Mouse (Mus musculus) embryonic facial prominence, embryonic 11.5 days (tissue): ENCODE data around the gene Erich3. TPM values are rescaled to one million over a fixed set of nuclear protein-coding genes. Genes with fewer than 3 reads are reported as not detected.

Experiments used
- ATAC-seq: fragments of 200-750 bp; cut with Nextera tagmentation; replicated peaks from 2 replicates; pipeline ENCODE4 v1.8.0; 2017; ENCODE audit warnings: low read depth; ENCODE audit not compliant: insufficient number of reproducible peaks, low FRiP score, low TSS enrichment
- DNase-seq: peaks from one replicate; pipeline ENCODE4 v3.0.0-alpha.2; 2015; ENCODE audit warnings: low spot score
- H3K27ac ChIP-seq: fragments of 300-500 bp; sonication (generic); replicated peaks from 2 replicates; pipeline ENCODE4 v1.5.1; 2014; ENCODE audit warnings: mild to moderate bottlenecking, low read depth, low read length, control low read depth
- H3K27me3 ChIP-seq: fragments of 300-500 bp; sonication (generic); 2 replicates; pipeline ENCODE4 v1.6.1; 2014; ENCODE audit warnings: mild to moderate bottlenecking, low read length, moderate library complexity, mixed read lengths; ENCODE audit not compliant: control insufficient read depth, insufficient read depth
- H3K36me3 ChIP-seq: fragments of 300-500 bp; sonication (generic); replicated peaks from 2 replicates; pipeline ENCODE4 v1.6.1; 2014; ENCODE audit warnings: low read depth, mild to moderate bottlenecking, low read length, moderate library complexity, mixed read lengths; ENCODE audit not compliant: control insufficient read depth, insufficient read depth
- H3K4me1 ChIP-seq: fragments of 300-500 bp; sonication (generic); 2 replicates; pipeline ENCODE4 v1.6.1; 2014; ENCODE audit warnings: low read length, mixed read lengths; ENCODE audit not compliant: control insufficient read depth, insufficient read depth
- H3K4me2 ChIP-seq: fragments of 300-500 bp; sonication (generic); 2 replicates; pipeline ENCODE4 v1.6.1; 2014; ENCODE audit warnings: low read depth, mild to moderate bottlenecking, control low read depth, low read length, moderate library complexity
- H3K4me3 ChIP-seq: fragments of 300-500 bp; sonication (generic); 2 replicates; pipeline ENCODE4 v1.5.1; 2014; ENCODE audit warnings: low read depth, low read length, control low read depth
- H3K9ac ChIP-seq: fragments of 300-500 bp; sonication (generic); replicated peaks from 2 replicates; pipeline ENCODE4 v1.6.1; 2014; ENCODE audit warnings: mild to moderate bottlenecking, control low read depth, low read length
- H3K9me3 ChIP-seq: fragments of 300-500 bp; sonication (generic); replicated peaks from 2 replicates; pipeline ENCODE4 v1.6.1; 2016; ENCODE audit warnings: mild to moderate bottlenecking, low read length, inconsistent platforms, mixed read lengths; ENCODE audit not compliant: control insufficient read depth
- WGBS: fragments of 180-500 bp; shearing (Covaris S2); extraction: QIAGEN DNeasy Blood & Tissue Kit; methylation state at CpG from one replicate; pipeline ENCODE4 v1.1.7; 2014; 5-methylcytosine and 5-hydroxymethylcytosine counted together
- polyA plus RNA-seq: library from polyadenylated mRNA; unstranded; fragments of >200 nt; fragmentation: Nextera tagmentation; extraction: Ambion mirVana; gene quantifications from 2 replicates; pipeline ENCODE4 v1.2.1, GENCODE M21; 2014

Gene Erich3
- polyA plus RNA-seq, 1 experiment from 2014 or later, result 0.17 TPM

- no peaks in the 10 kb centered on the region for H3K9me3 ChIP-seq
- no peaks in the 10 kb centered on the region for H3K4me1 ChIP-seq
- no peak overlapping the region for H3K4me3 ChIP-seq
- no peak overlapping the region for H3K9ac ChIP-seq
- ATAC-seq (no peak), DNase-seq (no peak)
- no peaks in the 10 kb centered on the region for H3K36me3 ChIP-seq
- no peak overlapping the region for H3K27ac ChIP-seq
- H3K27me3 ChIP-seq, result no peaks in the 10 kb centered on the region
- 47% methylated on average over 2 of the region's 2 CpGs for WGBS
- H3K4me2 ChIP-seq, result no peak overlapping the region
Observed at GRCm38 (mm10) chr3:154700735-154701134, 37.1 kb downstream of the Erich3 start.

- H3K27ac ChIP-seq, result no peak overlapping the region
- DNase-seq (no peak), ATAC-seq (no peak)
- no peaks in the 10 kb centered on the region for H3K36me3 ChIP-seq
- H3K4me2 ChIP-seq, result no peak overlapping the region
- no peaks in the 10 kb centered on the region for H3K4me1 ChIP-seq
- H3K9me3 ChIP-seq, result no peaks in the 10 kb centered on the region
- H3K9ac ChIP-seq, result no peak overlapping the region
- WGBS, result 86% methylated on average over 6 of the region's 6 CpGs
- no peak overlapping the region for H3K4me3 ChIP-seq
- H3K27me3 ChIP-seq, result no peaks in the 10 kb centered on the region
Observed at GRCm38 (mm10) chr3:154704755-154705154, 41.1 kb downstream of the Erich3 start.

- no peaks in the 10 kb centered on the region for H3K4me1 ChIP-seq
- H3K27me3 ChIP-seq, result no peaks in the 10 kb centered on the region
- 89% methylated on average over 3 of the region's 3 CpGs for WGBS
- H3K9me3 ChIP-seq, result no peaks in the 10 kb centered on the region
- no peaks in the 10 kb centered on the region for H3K36me3 ChIP-seq
- no peak overlapping the region for H3K9ac ChIP-seq
- H3K27ac ChIP-seq, result no peak overlapping the region
- no peak overlapping the region for H3K4me2 ChIP-seq
- DNase-seq (no peak), ATAC-seq (no peak)
- no peak overlapping the region for H3K4me3 ChIP-seq
Observed at GRCm38 (mm10) chr3:154708150-154708549, 44.5 kb downstream of the Erich3 start.

- WGBS, result 73% methylated on average over 7 of the region's 7 CpGs
- ATAC-seq (no peak), DNase-seq (no peak)
Observed at GRCm38 (mm10) chr3:154723198-154723597, 59.5 kb downstream of the Erich3 start.

GRCm38 (mm10) chr3:154731431-154731830 lies 67.8 kb downstream of the Erich3 start:
- no peak for ATAC-seq
- Histone ChIP-seq H3K4me2 (no peak overlapping the region), H3K4me1 (no peaks in the 10 kb centered on the region), H3K4me3 (no peak overlapping the region), H3K27me3 (no peaks in the 10 kb centered on the region), H3K27ac (no peak overlapping the region), H3K9me3 (no peaks in the 10 kb centered on the region), H3K36me3 (no peaks in the 10 kb centered on the region), H3K9ac (no peak overlapping the region)
- 80% methylated on average over 10 of the region's 10 CpGs for WGBS
- DNase-seq, result no peak

More at GRCm38 (mm10) chr3:154723198-154723597, 59.5 kb downstream of the Erich3 start:
- H3K27ac ChIP-seq, result no peak overlapping the region
- H3K9ac ChIP-seq, result no peak overlapping the region
- H3K4me3 ChIP-seq, result no peak overlapping the region
- no peak overlapping the region for H3K4me2 ChIP-seq
- no peaks in the 10 kb centered on the region for H3K4me1 ChIP-seq
- H3K36me3 ChIP-seq, result no peaks in the 10 kb centered on the region
- no peaks in the 10 kb centered on the region for H3K9me3 ChIP-seq
- H3K27me3 ChIP-seq, result no peaks in the 10 kb centered on the region

GRCm38 (mm10) chr3:154741496-154741895 lies 77.8 kb downstream of the Erich3 start:
- Histone ChIP-seq H3K4me3 (no peak overlapping the region), H3K4me2 (no peak overlapping the region), H3K9ac (no peak overlapping the region), H3K4me1 (no peaks in the 10 kb centered on the region), H3K27me3 (no peaks in the 10 kb centered on the region), H3K27ac (no peak overlapping the region), H3K36me3 (no peaks in the 10 kb centered on the region), H3K9me3 (no peaks in the 10 kb centered on the region)
- no peak for ATAC-seq
- no peak for DNase-seq
- 59% methylated on average over 5 of the region's 5 CpGs for WGBS

GRCm38 (mm10) chr3:154742927-154743326 lies 79.3 kb downstream of the Erich3 start:
- Histone ChIP-seq H3K9me3 (no peaks in the 10 kb centered on the region), H3K36me3 (no peaks in the 10 kb centered on the region), H3K4me1 (no peaks in the 10 kb centered on the region), H3K27me3 (no peaks in the 10 kb centered on the region), H3K27ac (no peak overlapping the region), H3K4me3 (no peak overlapping the region), H3K4me2 (no peak overlapping the region), H3K9ac (no peak overlapping the region)
- ATAC-seq, result no peak
- WGBS, result 70% methylated on average over 5 of the region's 5 CpGs
- DNase-seq, result no peak

GRCm38 (mm10) chr3:154744317-154744716 lies 80.7 kb downstream of the Erich3 start:
- H3K27me3 ChIP-seq, result no peaks in the 10 kb centered on the region
- no peak overlapping the region for H3K4me2 ChIP-seq
- no peaks in the 10 kb centered on the region for H3K4me1 ChIP-seq
- no peak overlapping the region for H3K4me3 ChIP-seq
- ATAC-seq, result no peak
- no peaks in the 10 kb centered on the region for H3K9me3 ChIP-seq
- no peaks in the 10 kb centered on the region for H3K36me3 ChIP-seq
- no peak for DNase-seq
- WGBS, result 92% methylated on average over 2 of the region's 2 CpGs
- H3K27ac ChIP-seq, result no peak overlapping the region
- no peak overlapping the region for H3K9ac ChIP-seq
